Mouse (Mus musculus) heart, adult 2 months (tissue): ENCODE data around the gene Chil1.

Experiments
- CTCF ChIP-seq: fragments of 200-600 bp; IDR thresholded peaks from 2 replicates; pipeline ENCODE4 v1.8.1; 2022; ENCODE audit warnings: antibody characterized with exemption, mild to moderate bottlenecking, moderate library complexity
- EP300 ChIP-seq: fragments of 200-500 bp; IDR thresholded peaks from 2 replicates; pipeline ENCODE4 v1.6.1; 2011; ENCODE audit warnings: low read depth, low read length, control low read depth; ENCODE audit not compliant: insufficient read depth

GRCm38 (mm10) chr1:134146066-134146465 lies 35.9 kb upstream of the Chil1 start:
- TF ChIP-seq CTCF (no peak), EP300 (no peak)
